Comparison of ENCODE assay signal across 23 mouse cellular contexts in genomic region chrX:7936874-7937273, GRCm38 (mm10). TPM values are rescaled to one million over a fixed set of nuclear protein-coding genes. Genes with fewer than 3 reads are reported as not detected.
DNase-seq lines count a peak whose midpoint lies in the region; ATAC-seq and TF ChIP-seq lines count a peak whose summit lies in the region.
"Had no signal": no experiment of that assay in that cellular context is flagged by ENCODE, and none has a peak within 500 bp of the region (broad histone marks: within the 10 kb centered on the region; RNA-seq: fewer than 3 reads in every experiment).

No protein-coding gene starts in this region.

- no peak for DNase-seq in layer of hippocampus, adult 2 months (ENCODE audit: low spot score in 2 of 2)
- no peak for DNase-seq in layer of hippocampus, adult 11-12 months (ENCODE audit: low spot score)
- DNase-seq in 416B (ENCODE audit: low read depth) (peak; percentile 9), MEL (ENCODE audit: low read depth, low spot score) (peak; percentile 44)
- DNase-seq in frontal cortex, postnatal 36 days (ENCODE audit: low spot score in 2 of 2): no peak
- DNase-seq in adrenal gland, adult (ENCODE audit: inconsistent age in 2 of 2, low spot score in 1 of 2): no peak
- DNase-seq: adrenal gland, postnatal 14 days; cerebellum, adult 9-11 months; gastrocnemius, postnatal 36 days; heart, postnatal 4 days; kidney, adult 11 months; kidney, postnatal 4 days; layer of hippocampus, postnatal 36 days had no signal

- no peaks in the 10 kb centered on the region for H3K27me3 ChIP-seq in MEL (ENCODE audit: control insufficient read depth in 1 of 2, insufficient read depth in 2 of 2, low read length in 2 of 2)
- H3K27me3 ChIP-seq: CH12.LX; embryonic facial prominence, embryonic 12.5 days; heart, embryonic 12.5 days had no signal

- no peak overlapping the region for H3K4me3 ChIP-seq in layer of hippocampus, adult 2 months
- H3K4me3 ChIP-seq in MEL (ENCODE audit: control insufficient read depth in 1 of 2, insufficient read depth in 1 of 2, low read depth in 2 of 2, low read length in 2 of 2): no peak overlapping the region
- H3K4me3 ChIP-seq: embryonic facial prominence, embryonic 12.5 days; forebrain, embryonic 10.5 days; heart, embryonic 12.5 days; limb, embryonic 10.5 days had no signal

- TF ChIP-seq CTCF in layer of hippocampus, adult 2 months (conservative IDR thresholded peaks at IDR 0.05): peak; percentile 52
- peak; percentile 28 to 44 (median 42); a peak in 5 of 6 replicates for TF ChIP-seq CTCF in MEL (IDR thresholded peaks at IDR 0.05 in 2 of 3, conservative IDR thresholded peaks at IDR 0.05 in 1 of 3; ENCODE audit: control insufficient read depth in 1 of 3, insufficient read depth in 1 of 3, low read depth in 2 of 3, low read length in 3 of 3, poor library complexity in 1 of 3, severe bottlenecking in 1 of 3)

- H3K4me1 ChIP-seq in MEL (ENCODE audit: control insufficient read depth in 1 of 2, insufficient read depth in 2 of 2, low read length in 2 of 2): no peaks in the 10 kb centered on the region
- H3K4me1 ChIP-seq: embryonic facial prominence, embryonic 12.5 days; forebrain, embryonic 10.5 days; heart, embryonic 12.5 days; limb, embryonic 10.5 days had no signal

- no peak for TF ChIP-seq POLR2A in MEL (IDR thresholded peaks at IDR 0.05; ENCODE audit: control insufficient read depth in 1 of 2, insufficient read depth in 1 of 2, low read depth in 1 of 2, low read length in 2 of 2, poor library complexity in 1 of 2)

- TF ChIP-seq EP300 in MEL (IDR thresholded peaks at IDR 0.05; ENCODE audit: low read depth in 1 of 2, low read length in 2 of 2): no peak

- H3K36me3 ChIP-seq in MEL (ENCODE audit: control insufficient read depth in 1 of 2, insufficient read depth in 2 of 2, low read length in 2 of 2): no peaks in the 10 kb centered on the region

- H3K9ac ChIP-seq in MEL (ENCODE audit: control insufficient read depth, low read depth, low read length, poor library complexity, severe bottlenecking): no peak overlapping the region
- H3K9ac ChIP-seq: embryonic facial prominence, embryonic 12.5 days; heart, embryonic 12.5 days had no signal

- peak; percentile 32 to 56; a peak in 1 of 4 replicates for ATAC-seq in hematopoietic stem cell, adult 5-6 weeks (replicated peaks in 1 of 2; ENCODE audit: insufficient read depth in 1 of 2, low FRiP score in 2 of 2, low TSS enrichment in 1 of 2, low read depth in 1 of 2, poor library complexity in 2 of 2, severe bottlenecking in 2 of 2)
- ATAC-seq: midbrain, embryonic 16.5 days had no signal

- no peaks in the 10 kb centered on the region for H3K9me3 ChIP-seq in MEL (replicated peaks; ENCODE audit: insufficient read depth, low read length)
- H3K9me3 ChIP-seq: embryonic facial prominence, embryonic 12.5 days; forebrain, embryonic 10.5 days; heart, embryonic 12.5 days; limb, embryonic 10.5 days had no signal

- no peak overlapping the region for H3K27ac ChIP-seq in layer of hippocampus, adult 2 months
- H3K27ac ChIP-seq in MEL (ENCODE audit: control insufficient read depth, low read depth, low read length): no peak overlapping the region
- H3K27ac ChIP-seq: embryonic facial prominence, embryonic 12.5 days; forebrain, embryonic 10.5 days; limb, embryonic 10.5 days had no signal

- H3K79me2 ChIP-seq in MEL (ENCODE audit: control insufficient read depth, insufficient read depth, low read length, poor library complexity): no peaks in the 10 kb centered on the region

- no peak; the same call in 1 of the 2 replicates for TF ChIP-seq RAD21 in MEL (IDR thresholded peaks at IDR 0.05; ENCODE audit: low read depth, low read length)

TF ChIP-seq in MEL, 35 proteins besides CTCF, POLR2A, EP300 and RAD21:
- TF ChIP-seq ZC3H11A (IDR thresholded peaks at IDR 0.05; ENCODE audit: low read depth, low read length) (no peak), ZMIZ1 (IDR thresholded peaks at IDR 0.05; ENCODE audit: low read depth, low read length) (no peak), GATA1 (IDR thresholded peaks at IDR 0.05; ENCODE audit: low read depth, low read length) (no peak), JUND (IDR thresholded peaks at IDR 0.05; ENCODE audit: low read depth, low read length) (no peak), SMC3 (IDR thresholded peaks at IDR 0.05; ENCODE audit: low read depth, low read length) (peak; percentile 27)
TF ChIP-seq in MEL: peak in this region for 1.

RNA-seq across cellular contexts. Expression of gene Eras, which starts 8.5 kb away (rescaled TPM):
- not detected for total RNA-seq in layer of hippocampus, adult 2 months (2021)
- total RNA-seq in MEL (2012; rRNA removed): not detected in 2 replicates
- polyA plus RNA-seq in MEL (2012; ENCODE audit: insufficient read depth in 1 of 2, insufficient read length in 2 of 2, low read depth in 1 of 2, low replicate concordance in 2 of 2, missing spikeins in 1 of 2): not detected
- total RNA-seq in hematopoietic stem cell, adult 5-6 weeks (2017): not detected in 2 replicates
- total RNA-seq: adrenal gland, postnatal 14 days; CH12.LX; gastrocnemius, postnatal 36 days; heart, postnatal 4 days; layer of hippocampus, postnatal 36 days had no signal
- polyA plus RNA-seq: embryonic facial prominence, embryonic 12.5 days; heart, embryonic 12.5 days; limb, embryonic 10.5 days; liver, embryonic 16.5 days; midbrain, embryonic 16.5 days; neural tube, embryonic 11.5 days; thymus, postnatal 0 days had no signal

RNA-seq across cellular contexts. Expression of gene Hdac6, which starts 10.8 kb away (rescaled TPM):
- 10 to 100 TPM; 49.2 to 51.4 TPM for total RNA-seq in layer of hippocampus, adult 2 months (2021)
- 6.3 and 7.8 TPM in 2 replicates for total RNA-seq in MEL (2012; rRNA removed)
- 10 to 100 TPM in 1 of 2 experiments, not detected in 1; 19.7 TPM for polyA plus RNA-seq in MEL (2012; ENCODE audit: insufficient read depth in 1 of 2, insufficient read length in 2 of 2, low read depth in 1 of 2, low replicate concordance in 2 of 2, missing spikeins in 1 of 2)
- 10.0 and 32.9 TPM in 2 replicates for total RNA-seq in hematopoietic stem cell, adult 5-6 weeks (2017)

RNA-seq across cellular contexts. Expression of gene Pcsk1n, which starts 17.3 kb away (rescaled TPM):
- 100 to 1,000 TPM; 376 to 404 TPM for total RNA-seq in layer of hippocampus, adult 2 months (2021)
- not detected in 2 replicates for total RNA-seq in MEL (2012; rRNA removed)
- polyA plus RNA-seq in MEL (2012; ENCODE audit: insufficient read depth in 1 of 2, insufficient read length in 2 of 2, low read depth in 1 of 2, low replicate concordance in 2 of 2, missing spikeins in 1 of 2): not detected
- total RNA-seq in hematopoietic stem cell, adult 5-6 weeks (2017): not detected in 2 replicates
- total RNA-seq: CH12.LX; gastrocnemius, postnatal 36 days; heart, postnatal 4 days had no signal

RNA-seq across cellular contexts. Expression of gene Gm10490, which starts 27.5 kb away (rescaled TPM):
- total RNA-seq in layer of hippocampus, adult 2 months (2021): not detected
- not detected in 2 replicates for total RNA-seq in MEL (2012; rRNA removed)
- not detected for polyA plus RNA-seq in MEL (2012; ENCODE audit: insufficient read depth in 1 of 2, insufficient read length in 2 of 2, low read depth in 1 of 2, low replicate concordance in 2 of 2, missing spikeins in 1 of 2)
- total RNA-seq in hematopoietic stem cell, adult 5-6 weeks (2017): 1.2 TPM in 1 of 2 replicates, not detected in the other
- total RNA-seq: adrenal gland, postnatal 14 days; CH12.LX; gastrocnemius, postnatal 36 days; heart, postnatal 4 days had no signal
- polyA plus RNA-seq: embryonic facial prominence, embryonic 12.5 days; forebrain, embryonic 10.5 days; heart, embryonic 12.5 days; limb, embryonic 10.5 days; liver, embryonic 16.5 days; midbrain, embryonic 16.5 days; neural tube, embryonic 11.5 days; thymus, postnatal 0 days had no signal

RNA-seq across cellular contexts. Expression of gene Gm10491, which starts 29.2 kb away (rescaled TPM):
- not detected for total RNA-seq in layer of hippocampus, adult 2 months (2021)
- total RNA-seq in MEL (2012; rRNA removed): not detected in 2 replicates
- not detected for polyA plus RNA-seq in MEL (2012; ENCODE audit: insufficient read depth in 1 of 2, insufficient read length in 2 of 2, low read depth in 1 of 2, low replicate concordance in 2 of 2, missing spikeins in 1 of 2)
- total RNA-seq in hematopoietic stem cell, adult 5-6 weeks (2017): not detected in 2 replicates
- total RNA-seq: adrenal gland, postnatal 14 days; CH12.LX; gastrocnemius, postnatal 36 days; heart, postnatal 4 days; layer of hippocampus, postnatal 36 days had no signal
- polyA plus RNA-seq: embryonic facial prominence, embryonic 12.5 days; forebrain, embryonic 10.5 days; heart, embryonic 12.5 days; limb, embryonic 10.5 days; liver, embryonic 16.5 days; midbrain, embryonic 16.5 days; neural tube, embryonic 11.5 days; thymus, postnatal 0 days had no signal

Comparison
In these comparisons a context has a peak if more than half of its experiments do, and no peak if none do; other contexts are left out.
1. DNase-seq: peak in 416B (single experiment) and MEL (single experiment); none in layer of hippocampus, adult 2 months (0 of 2), layer of hippocampus, adult 11-12 months (single experiment), frontal cortex, postnatal 36 days (0 of 2) and adrenal gland, adult (0 of 2).
2. RNA of gene Pcsk1n, which starts 17.3 kb away (total RNA-seq): 376 to 404 TPM in layer of hippocampus, adult 2 months; not detected in MEL and not detected in hematopoietic stem cell, adult 5-6 weeks; every median in the first group is over 100 times any median in the second.